Mouse (Mus musculus) cerebellum, adult 11 months (tissue): ENCODE measurements around the gene Tmem132e.
A peak's percentile ranks its signal among the peaks of the same experiment; 100 is the strongest.

Experiments used
- DNase-seq: peaks from one replicate; pipeline ENCODE4 v3.0.0; 2022

Gene Tmem132e

DNA sequence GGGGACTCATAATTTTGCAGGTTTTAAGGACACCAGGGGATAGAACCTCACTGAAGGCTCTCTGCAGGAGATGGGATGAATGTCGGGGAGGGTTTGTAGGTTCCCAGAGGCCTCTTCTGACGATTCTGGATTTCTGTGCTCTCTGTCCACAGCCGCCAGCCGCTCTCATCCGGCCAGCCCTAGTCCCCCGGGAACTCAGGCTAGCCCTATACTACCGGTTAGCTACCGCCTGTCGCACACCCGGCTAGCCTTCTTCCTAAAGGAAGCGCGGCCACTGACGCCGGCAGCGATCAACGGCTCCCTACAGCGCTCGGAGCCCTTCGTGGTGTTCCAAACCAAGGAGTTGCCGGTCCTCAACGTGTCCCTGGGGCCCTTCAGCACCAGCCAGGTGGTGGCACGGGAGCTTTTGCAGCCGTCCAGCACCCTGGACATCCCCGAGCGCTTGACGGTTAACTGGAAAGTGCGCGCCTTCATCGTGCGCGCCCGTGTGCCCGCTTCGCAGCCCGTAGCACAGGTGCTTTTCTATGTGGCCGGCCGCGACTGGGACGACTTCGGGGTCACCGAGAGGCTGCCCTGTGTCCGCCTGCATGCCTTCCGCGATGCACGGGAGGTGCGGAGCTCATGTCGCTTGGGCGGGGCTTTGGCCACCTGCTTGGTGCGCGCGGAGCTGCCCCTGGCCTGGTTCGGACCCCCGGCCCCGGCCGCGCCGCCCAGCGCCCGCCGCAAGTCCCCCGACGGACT, 45.6 kb downstream of the Tmem132e start:
- no peak for DNase-seq

DNA sequence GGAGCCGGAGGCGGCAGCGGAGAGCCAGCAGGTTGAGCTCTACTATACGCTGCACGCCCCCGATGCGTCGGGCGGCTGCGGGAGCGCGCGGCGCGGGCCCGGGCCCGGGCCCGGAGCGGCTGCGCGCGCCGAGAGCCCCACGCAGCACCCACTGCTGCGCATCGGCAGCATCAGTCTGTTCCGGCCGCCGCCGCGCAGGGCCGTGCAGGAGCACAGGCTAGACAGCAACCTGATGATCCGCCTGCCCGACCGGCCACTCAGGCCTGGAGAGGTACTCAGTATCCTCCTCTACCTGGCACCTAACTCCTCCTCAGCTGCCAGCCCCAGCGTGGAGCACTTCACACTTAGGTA, 46.1 kb downstream of the Tmem132e start:
- no peak for DNase-seq

DNA sequence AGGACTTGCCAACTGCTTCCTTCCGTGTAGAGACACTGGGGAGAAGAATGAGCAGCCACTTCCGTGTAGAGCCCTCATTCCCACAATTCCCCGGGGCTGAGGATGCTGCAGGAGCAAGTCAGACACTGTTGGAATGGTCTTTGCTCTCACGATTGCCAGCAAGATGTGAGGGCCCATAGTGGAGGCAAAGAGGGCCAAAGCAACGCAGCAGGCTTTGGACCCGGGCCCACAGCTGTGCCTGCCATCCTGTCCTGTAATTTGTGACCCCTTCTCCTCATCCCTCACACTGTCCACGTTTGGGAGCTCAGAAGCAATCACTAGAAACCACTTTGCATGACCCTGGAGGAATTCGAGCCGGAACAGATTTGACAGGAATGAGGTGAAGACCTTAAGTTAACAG, 59.8 kb downstream of the Tmem132e start:
- no peak for DNase-seq

GRCm38 (mm10) chr11:82452516-82452915, 63.8 kb downstream of the Tmem132e start:
- no peak for DNase-seq

- peak; percentile 8 for DNase-seq
Measured at GRCm38 (mm10) chr11:82453230-82453629, 64.5 kb downstream of the Tmem132e start.

DNA sequence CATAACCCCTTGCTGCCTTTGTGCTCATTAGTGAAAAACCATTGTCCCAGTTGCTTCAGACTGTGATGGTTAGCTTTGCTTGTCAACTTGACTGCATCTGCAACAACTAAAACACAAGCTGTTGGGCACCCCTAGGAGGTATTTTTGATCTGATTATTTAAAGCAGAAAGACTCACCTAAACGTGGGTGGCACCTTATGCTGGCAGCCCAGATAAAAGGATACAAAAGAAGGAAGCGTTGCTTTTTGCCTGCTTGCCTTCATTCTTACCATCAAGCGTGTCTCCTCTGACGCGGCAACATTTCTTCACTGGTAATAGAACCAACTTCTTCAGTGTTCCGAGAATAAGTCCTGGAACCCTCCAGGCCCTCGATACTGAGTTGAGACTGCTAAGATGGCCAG, 72.6 kb downstream of the Tmem132e start:
- no peak for DNase-seq

- no peak for DNase-seq
Measured at GRCm38 (mm10) chr11:82465536-82465935, 76.8 kb downstream of the Tmem132e start.

- peak; percentile 65 for DNase-seq
Measured at GRCm38 (mm10) chr11:82467218-82467617, 78.5 kb downstream of the Tmem132e start.

DNA sequence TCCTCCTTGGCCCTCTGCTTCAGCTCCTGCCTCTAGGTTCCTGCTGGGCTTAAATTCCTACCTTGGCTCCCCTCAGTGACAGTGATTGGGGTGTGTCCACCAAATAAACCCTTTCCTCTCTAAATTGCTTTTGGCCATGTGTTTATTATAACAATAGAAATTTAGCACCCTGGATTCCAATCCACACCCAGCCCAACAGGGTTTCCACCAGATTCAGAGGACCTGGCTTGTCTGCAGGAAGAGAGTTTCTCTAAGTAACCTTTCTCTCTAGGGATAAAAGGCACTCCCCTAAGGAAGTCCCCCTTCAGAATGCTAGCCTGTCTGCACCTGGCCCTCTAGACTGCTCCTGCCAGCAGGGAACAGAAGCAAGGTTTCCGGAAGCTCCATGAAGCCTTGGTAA, 82.4 kb downstream of the Tmem132e start:
- no peak for DNase-seq

DNA sequence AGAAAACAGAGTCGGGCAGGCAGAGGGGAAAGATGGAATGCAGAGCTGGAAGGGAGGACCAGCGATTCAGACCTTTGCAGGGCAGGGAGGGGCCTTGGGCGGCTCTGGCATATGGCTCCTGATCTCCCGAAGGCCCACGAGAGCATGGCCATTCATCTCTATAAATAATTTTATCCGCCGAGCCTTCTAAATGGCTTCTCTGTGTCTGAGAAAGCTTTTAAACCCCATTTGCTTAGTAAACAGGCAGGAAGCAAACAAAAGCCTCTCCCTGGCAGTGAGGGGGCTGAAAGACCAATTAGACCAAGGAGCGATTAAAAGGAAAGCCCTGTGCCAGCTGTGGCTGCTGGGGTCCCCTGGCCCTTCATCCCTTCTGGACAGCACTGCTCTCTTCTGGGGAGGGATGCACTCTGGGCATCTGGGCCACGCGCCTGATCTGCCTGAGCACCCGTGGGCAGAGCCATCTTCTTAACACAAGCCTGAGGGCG, 84.5 kb downstream of the Tmem132e start:
- no peak for DNase-seq

- no peak for DNase-seq
Measured at GRCm38 (mm10) chr11:82476092-82476491, 87.4 kb downstream of the Tmem132e start.

DNA sequence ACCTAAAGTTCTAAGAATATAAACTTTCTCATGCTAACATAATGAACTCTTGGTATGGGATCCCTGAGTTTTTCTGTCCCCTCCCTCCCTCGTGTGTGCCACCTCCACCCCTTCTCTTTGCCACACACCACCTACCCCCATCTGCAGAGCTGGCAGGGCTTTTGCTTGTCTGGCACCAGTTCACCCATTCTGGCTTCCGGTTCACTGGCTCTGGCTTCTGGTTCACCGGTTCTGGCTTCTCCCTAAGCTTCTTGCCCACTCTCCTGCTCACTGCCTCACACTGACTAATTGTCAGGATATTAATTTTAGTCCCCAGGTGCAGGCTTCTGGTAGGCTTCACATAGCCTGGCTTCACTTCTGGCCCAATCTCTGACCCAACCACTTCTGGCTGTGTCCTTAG, 88.7 kb downstream of the Tmem132e start:
- no peak for DNase-seq

GRCm38 (mm10) chr11:82480941-82481340, 92.2 kb downstream of the Tmem132e start:
- DNase-seq: no peak

- DNase-seq: no peak
Measured at GRCm38 (mm10) chr11:82487359-82488086, 98.8 kb downstream of the Tmem132e start.

GRCm38 (mm10) chr11:82490896-82491295, 102.2 kb downstream of the Tmem132e start:
- no peak for DNase-seq
